Mouse (Mus musculus) kidney, adult 2 months (tissue): ENCODE measurements around the gene Fuk.

ENCODE experiments used
- CTCF ChIP-seq: fragments of 200-500 bp; conservative IDR thresholded peaks from 2 replicates; pipeline ENCODE4 v1.5.1; 2011; ENCODE audit warnings: low read depth, mild to moderate bottlenecking, control low read depth, low read length, moderate library complexity, mixed read lengths; ENCODE audit not compliant: insufficient read depth, insufficient read length
- POLR2A ChIP-seq: fragments of 200-500 bp; IDR thresholded peaks from one replicate; pipeline ENCODE4 v1.6.1; 2011; ENCODE audit warnings: low read depth, low read length, control low read depth

DNA sequence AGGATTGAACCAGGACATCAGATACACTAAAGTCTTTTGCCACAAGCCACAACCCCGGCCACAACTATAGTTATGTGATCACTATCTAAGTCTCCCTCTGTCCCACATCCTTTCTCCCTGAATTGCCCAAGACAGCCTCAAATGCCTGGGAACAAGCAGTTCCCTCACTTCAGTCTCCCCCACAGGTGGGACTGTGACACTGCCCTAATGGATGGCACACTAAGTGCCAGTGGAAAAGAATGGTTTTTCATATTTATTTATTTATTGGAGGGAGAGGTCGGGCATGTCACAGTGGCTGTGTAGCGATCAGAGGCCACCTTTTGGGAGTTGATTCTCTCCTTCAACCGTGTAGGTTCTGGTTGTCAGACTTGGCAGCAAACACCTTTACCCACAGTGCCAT lies 43.4 kb upstream of the Fuk start:
- TF ChIP-seq CTCF (no peak), POLR2A (no peak)
